ENCODE assay signal across 8 mouse cellular contexts in the genomic region with DNA sequence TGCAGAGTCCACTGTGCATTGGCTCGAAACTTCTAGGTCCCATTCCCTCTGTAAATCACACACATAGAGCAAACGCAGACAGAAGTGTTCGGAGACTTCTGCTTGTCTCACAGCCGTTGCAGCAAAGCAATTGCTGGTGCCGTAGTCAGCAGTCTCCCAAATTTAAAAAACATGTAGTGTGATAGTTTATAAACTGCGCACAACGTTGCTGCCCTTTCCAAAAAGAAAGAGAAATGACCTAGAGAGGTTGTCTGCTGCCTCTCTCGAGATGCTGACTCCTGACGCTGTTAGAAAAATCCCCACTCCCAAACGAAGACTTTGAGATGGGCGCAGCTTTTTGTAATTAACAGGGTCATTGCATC. TPM values are rescaled to one million over a fixed set of nuclear protein-coding genes. Genes with fewer than 3 reads are reported as not detected.
DNase-seq lines count a peak whose midpoint lies in the region; ATAC-seq and TF ChIP-seq lines count a peak whose summit lies in the region.

No protein-coding gene starts in this region.

- 10% methylated on average over 11 of the region's 11 CpGs for WGBS in lung, embryonic 16.5 days
- WGBS in forebrain, embryonic 13.5 days: 36% methylated on average over 11 of the region's 11 CpGs
- 11% methylated on average over 11 of the region's 11 CpGs for WGBS in limb, embryonic 12.5 days
- WGBS in olfactory bulb, adult 2 months: 14% methylated on average over 11 of the region's 11 CpGs

- peaks cover 16% of the 10 kb centered on the region for H3K4me1 ChIP-seq in lung, embryonic 16.5 days (replicated peaks; ENCODE audit: control insufficient read depth, insufficient read depth, low read length)
- peaks cover 14% of the 10 kb centered on the region for H3K4me1 ChIP-seq in forebrain, embryonic 13.5 days
- peaks cover 24% of the 10 kb centered on the region for H3K4me1 ChIP-seq in limb, embryonic 12.5 days (replicated peaks)
- H3K4me1 ChIP-seq in olfactory bulb, adult 2 months (ENCODE audit: control insufficient read depth, insufficient read depth, low read length): peaks cover 9% of the 10 kb centered on the region

- H3K9ac ChIP-seq in lung, embryonic 16.5 days (ENCODE audit: low read length): peak overlapping the region; percentile 64
- H3K9ac ChIP-seq in forebrain, embryonic 13.5 days: peak overlapping the region; percentile 57
- H3K9ac ChIP-seq in limb, embryonic 12.5 days (replicated peaks): peak overlapping the region; percentile 60

- peak overlapping the region; percentile 89 for H3K27ac ChIP-seq in lung, embryonic 16.5 days (ENCODE audit: low read length)
- no peak overlapping the region for H3K27ac ChIP-seq in forebrain, embryonic 13.5 days
- peak overlapping the region; percentile 90 for H3K27ac ChIP-seq in limb, embryonic 12.5 days
- no peak overlapping the region for H3K27ac ChIP-seq in olfactory bulb, adult 2 months (ENCODE audit: insufficient read depth, low read depth, low read length)

- H3K9me3 ChIP-seq in lung, embryonic 16.5 days (ENCODE audit: control insufficient read depth, low read length): no peaks in the 10 kb centered on the region
- H3K9me3 ChIP-seq in forebrain, embryonic 13.5 days (replicated peaks): no peaks in the 10 kb centered on the region
- no peaks in the 10 kb centered on the region for H3K9me3 ChIP-seq in limb, embryonic 12.5 days

- peak; percentile 28; the same call in 1 of the 2 replicates for ATAC-seq in lung, embryonic 16.5 days (ENCODE audit: low read depth)
- ATAC-seq in forebrain, embryonic 13.5 days: no peak
- ATAC-seq in limb, embryonic 12.5 days (ENCODE audit: insufficient number of reproducible peaks, insufficient read depth, low FRiP score, low TSS enrichment, low read depth): no peak

- H3K36me3 ChIP-seq in lung, embryonic 16.5 days (ENCODE audit: control insufficient read depth, insufficient read depth, low read length): no peaks in the 10 kb centered on the region
- H3K36me3 ChIP-seq in forebrain, embryonic 13.5 days (ENCODE audit: poor library complexity, severe bottlenecking): no peaks in the 10 kb centered on the region
- no peaks in the 10 kb centered on the region for H3K36me3 ChIP-seq in limb, embryonic 12.5 days

- peak overlapping the region; percentile 60 for H3K4me3 ChIP-seq in lung, embryonic 16.5 days (ENCODE audit: low read length)
- H3K4me3 ChIP-seq in forebrain, embryonic 13.5 days: peak overlapping the region; percentile 46
- peak overlapping the region; percentile 50 for H3K4me3 ChIP-seq in limb, embryonic 12.5 days (replicated peaks)
- peak overlapping the region; percentile 45 for H3K4me3 ChIP-seq in olfactory bulb, adult 2 months (ENCODE audit: insufficient read depth, low read depth, low read length)

- TF ChIP-seq CTCF in olfactory bulb, adult 2 months (IDR thresholded peaks at IDR 0.05; ENCODE audit: insufficient read depth, low read depth, low read length): no peak

- H3K27me3 ChIP-seq in lung, embryonic 16.5 days (ENCODE audit: control insufficient read depth, insufficient read depth, low read depth, low read length): no peaks in the 10 kb centered on the region
- peaks cover 24% of the 10 kb centered on the region for H3K27me3 ChIP-seq in forebrain, embryonic 13.5 days
- peaks cover 4% of the 10 kb centered on the region; the same call in 1 of the 2 replicates for H3K27me3 ChIP-seq in limb, embryonic 12.5 days

- no peak for DNase-seq in lung, postnatal 4 days
- no peak for DNase-seq in layer of hippocampus, adult 11-12 months (ENCODE audit: low spot score)
- DNase-seq in gastrocnemius, postnatal 25 days: no peak
- no peak for DNase-seq in adrenal gland, postnatal 4 days (ENCODE audit: low spot score in 2 of 2)

- H3K4me2 ChIP-seq in lung, embryonic 16.5 days (ENCODE audit: low read depth, low read length): peak overlapping the region; percentile 87
- peak overlapping the region; percentile 92 for H3K4me2 ChIP-seq in forebrain, embryonic 13.5 days
- H3K4me2 ChIP-seq in limb, embryonic 12.5 days: peak overlapping the region; percentile 85

- TF ChIP-seq POLR2A in olfactory bulb, adult 2 months (IDR thresholded peaks at IDR 0.05; ENCODE audit: insufficient read depth, low read depth, low read length): no peak

RNA-seq across cellular contexts. Expression of a gene that starts 0.6 kb away (rescaled TPM):
- polyA plus RNA-seq in lung, embryonic 16.5 days (2015; fragmentation: Nextera tagmentation; extraction: Ambion mirVana): 180 and 194 TPM in 2 replicates
- 2.5 and 3.2 TPM in 2 replicates for polyA plus RNA-seq in forebrain, embryonic 13.5 days (2015; fragmentation: Nextera tagmentation; extraction: Ambion mirVana)
- 30.8 and 32.3 TPM in 2 replicates for polyA plus RNA-seq in limb, embryonic 12.5 days (2016; fragmentation: Nextera tagmentation; extraction: Ambion mirVana)
- not detected in 2 replicates for polyA plus RNA-seq in olfactory bulb, adult 2 months (2012; ENCODE audit: insufficient read depth, insufficient read length, low replicate concordance, missing spikeins)
- 10 to 100 TPM; 17.7 to 18.9 TPM for total RNA-seq in gastrocnemius, postnatal 25 days (2021)
- 10 to 100 TPM; 78.4 to 96.9 TPM for total RNA-seq in adrenal gland, postnatal 4 days (2021)

Comparison
In these comparisons a context has a peak if more than half of its experiments do, and no peak if none do; other contexts are left out.
1. H3K27ac ChIP-seq: peak in lung, embryonic 16.5 days (single experiment) and limb, embryonic 12.5 days (single experiment); none in forebrain, embryonic 13.5 days (single experiment) and olfactory bulb, adult 2 months (single experiment).
2. Peak in every context shown above with its lines, with median percentiles within 50 percentile points of each other: H3K4me2 ChIP-seq, H3K4me3 ChIP-seq and H3K9ac ChIP-seq.